Mouse (Mus musculus): ENCODE measurements around the gene Fbxl5.

The Fbxl5 gene

GRCm38 (mm10) chr5:43827366-43827765 is 5.9 kb upstream of the Fbxl5 start:
- DNase-seq (ENCODE audit: low read depth), result no peak

- no peak for DNase-seq (ENCODE audit: low read depth)
Observed at GRCm38 (mm10) chr5:43826883-43827282, 5.4 kb upstream of the Fbxl5 start.

DNA sequence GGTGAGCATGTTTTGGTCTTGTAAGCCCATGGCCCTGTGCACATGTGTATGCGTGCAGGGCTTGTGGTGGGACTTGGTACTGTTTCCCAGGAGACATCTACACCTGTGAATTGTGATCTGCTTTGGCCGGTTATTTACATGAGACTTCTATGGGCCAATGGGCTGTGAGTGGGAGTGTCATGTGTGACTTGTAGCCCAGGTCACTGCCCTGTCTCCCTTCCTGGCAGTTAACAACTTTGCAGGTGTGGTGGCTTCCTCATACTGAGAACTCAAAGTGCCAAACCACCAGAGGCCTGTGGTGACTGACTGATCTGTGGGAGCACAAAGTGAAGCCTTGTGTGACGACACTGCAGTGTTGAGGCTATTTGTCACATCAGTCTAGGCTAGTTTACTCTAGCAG is 3.1 kb upstream of the Fbxl5 start:
- no peak for DNase-seq (ENCODE audit: low read depth)

DNA sequence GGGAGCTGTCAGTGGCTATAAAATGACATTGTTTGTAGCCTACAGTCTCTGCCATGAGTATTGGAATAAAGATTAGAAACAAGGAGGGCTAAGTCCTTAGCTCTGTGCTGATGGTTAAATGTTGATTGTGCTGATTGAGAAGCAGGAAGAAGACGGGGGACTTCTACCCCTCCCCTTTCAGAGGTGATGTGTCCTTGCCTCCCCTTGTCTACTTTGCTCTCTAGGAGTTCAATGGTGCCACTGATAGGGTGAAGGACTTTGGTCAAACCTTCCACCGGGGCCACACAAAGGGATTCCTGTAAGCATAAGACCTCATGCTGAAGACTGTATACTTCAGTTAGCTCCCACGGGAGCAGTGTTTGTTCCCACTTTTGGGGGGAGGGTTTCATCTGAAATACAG is 1.4 kb upstream of the Fbxl5 start:
- no peak for DNase-seq (ENCODE audit: low read depth)

- DNase-seq (ENCODE audit: low read depth), result no peak
Observed at GRCm38 (mm10) chr5:43822199-43822598, 761 bp upstream of the Fbxl5 start.

- DNase-seq (ENCODE audit: low read depth), result no peak
Observed at GRCm38 (mm10) chr5:43820785-43821184, 653 bp downstream of the Fbxl5 start.

DNA sequence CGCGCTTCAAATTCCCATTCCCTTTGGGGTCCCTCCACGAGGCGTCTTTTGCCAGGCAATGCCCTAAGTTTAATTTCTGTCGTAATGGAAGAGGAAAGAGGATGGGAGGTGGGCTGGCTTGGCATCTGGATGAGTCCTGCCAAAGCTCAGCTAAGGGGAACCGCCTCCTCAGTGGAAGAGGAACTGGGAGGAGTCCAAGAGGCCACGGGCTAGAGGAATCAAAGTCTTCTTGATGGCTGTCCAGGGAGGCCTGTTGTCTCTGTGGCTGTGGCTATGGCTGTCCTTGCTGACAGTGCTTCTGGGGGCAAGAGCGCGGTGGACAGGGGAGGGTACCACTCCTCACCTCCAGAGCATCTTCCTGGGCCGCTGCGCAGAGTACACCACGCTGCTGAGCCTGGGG is 2.7 kb downstream of the Fbxl5 start, which contains the start of gene Bst1:
Gene Bst1 (plus strand): TSS at position 191 of the 400 bp plus-strand sequence.
- no peak for DNase-seq (ENCODE audit: low read depth)

- DNase-seq (ENCODE audit: low read depth), result no peak
Observed at GRCm38 (mm10) chr5:43815769-43816168, 5.7 kb downstream of the Fbxl5 start.

DNA sequence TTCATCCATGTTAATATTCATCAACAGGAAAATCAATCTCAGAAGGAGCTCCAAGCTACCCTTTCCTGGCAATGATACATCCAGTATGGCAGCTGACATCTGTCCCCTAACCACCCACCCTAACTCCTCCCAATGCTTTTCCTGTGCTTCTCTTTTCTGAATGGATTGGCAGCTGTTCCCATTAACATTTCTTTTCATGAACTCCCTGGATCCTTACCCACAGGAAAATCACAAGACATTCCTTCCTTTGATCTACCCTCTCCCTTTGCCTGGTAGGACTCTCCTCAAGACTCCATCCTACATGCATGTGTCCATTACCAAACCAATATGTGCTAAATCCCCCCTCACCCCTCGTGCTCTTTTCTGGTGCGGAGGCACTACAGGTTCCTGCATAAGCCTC is 6.9 kb downstream of the Fbxl5 start:
- no peak for DNase-seq (ENCODE audit: low read depth)

- DNase-seq (ENCODE audit: low read depth), result no peak
Observed at GRCm38 (mm10) chr5:43810427-43811062, 10.9 kb downstream of the Fbxl5 start.

DNA sequence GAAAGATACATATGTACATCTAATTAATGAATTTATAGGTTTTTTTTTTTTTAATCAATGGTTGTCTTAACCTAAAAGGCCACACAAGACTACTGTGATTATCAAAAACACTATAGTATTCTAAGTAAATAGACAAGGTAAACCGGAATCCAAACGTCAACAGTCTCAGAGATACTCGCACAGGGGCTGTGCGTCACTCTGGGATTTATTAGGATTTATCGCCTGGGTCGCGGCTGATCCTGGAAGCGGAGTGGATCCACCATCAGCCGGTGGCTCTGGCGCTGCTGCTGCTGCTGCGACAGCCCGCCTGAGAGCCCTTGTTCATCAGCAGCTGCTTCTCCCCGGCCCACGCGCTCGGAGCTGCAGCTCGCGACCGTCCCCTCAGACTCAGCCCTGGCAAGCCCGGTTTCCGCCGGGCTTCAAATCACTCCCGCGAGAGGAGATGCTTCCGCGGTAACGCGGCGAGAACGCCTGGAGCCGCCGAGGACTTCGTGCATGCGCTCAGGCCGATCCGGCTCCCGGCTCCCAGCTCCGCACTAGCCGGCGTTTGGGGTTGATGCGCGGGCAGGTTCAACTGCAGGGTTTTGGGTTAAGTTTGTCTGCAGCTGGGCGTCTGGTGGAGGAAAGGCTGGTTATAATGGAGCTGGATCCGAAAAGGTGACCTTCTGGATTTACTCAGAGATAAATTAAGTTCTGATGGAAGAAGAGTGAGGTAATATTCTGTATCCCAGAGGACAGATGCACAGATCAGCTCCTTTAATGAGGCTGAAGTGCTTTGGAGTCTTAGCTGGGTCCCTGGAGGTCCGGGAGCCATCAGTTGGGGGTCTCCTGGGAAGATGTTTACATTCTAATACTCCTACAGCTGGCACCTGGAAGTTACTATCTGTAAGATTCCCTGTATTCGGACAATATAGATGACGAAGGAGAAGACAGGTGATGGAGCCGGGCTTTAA is 13.4 kb downstream of the Fbxl5 start:
- DNase-seq (ENCODE audit: low read depth), result no peak

GRCm38 (mm10) chr5:43806914-43807313 is 14.5 kb downstream of the Fbxl5 start:
- DNase-seq (ENCODE audit: low read depth), result no peak

DNA sequence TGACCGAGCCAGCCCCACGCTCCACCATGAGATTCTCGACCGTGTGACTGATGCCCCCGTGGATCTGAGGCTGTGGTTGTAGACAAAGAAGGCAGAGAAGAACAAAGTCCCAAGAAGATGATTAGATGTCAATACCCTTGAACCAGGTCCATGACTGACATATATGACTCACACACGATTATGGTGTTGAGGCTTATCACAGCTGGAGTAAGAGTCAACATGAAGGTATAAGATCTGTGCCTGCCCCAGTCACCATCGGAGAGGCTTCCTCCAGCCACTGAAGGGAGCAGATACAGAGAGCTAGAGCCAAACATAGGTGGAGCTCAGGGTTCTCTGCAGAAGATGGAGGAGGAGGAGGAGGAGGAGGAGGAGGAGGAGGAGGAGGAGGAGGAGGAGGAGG is 15.1 kb downstream of the Fbxl5 start:
- no peak for DNase-seq (ENCODE audit: low read depth)

DNA sequence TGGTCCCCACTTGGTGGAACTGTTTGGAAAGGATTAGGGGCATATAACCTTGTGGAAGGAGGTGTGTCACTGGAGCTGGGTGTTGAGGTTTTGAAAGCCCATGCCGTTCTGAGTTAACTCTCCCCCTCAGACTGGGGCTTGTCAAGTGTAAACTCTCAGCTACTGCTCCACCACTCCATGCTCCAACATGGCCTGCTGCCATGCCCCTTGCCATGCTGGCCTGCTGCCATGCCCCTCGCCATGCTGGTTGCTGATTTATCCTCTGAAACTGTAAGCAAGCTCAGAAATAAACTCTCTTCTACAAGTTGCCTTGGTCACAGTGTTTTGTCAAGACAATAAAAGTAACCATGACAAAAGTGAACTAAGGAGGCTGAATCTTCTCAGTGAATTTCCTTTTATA is 16.0 kb downstream of the Fbxl5 start:
- DNase-seq (ENCODE audit: low read depth), result no peak

DNA sequence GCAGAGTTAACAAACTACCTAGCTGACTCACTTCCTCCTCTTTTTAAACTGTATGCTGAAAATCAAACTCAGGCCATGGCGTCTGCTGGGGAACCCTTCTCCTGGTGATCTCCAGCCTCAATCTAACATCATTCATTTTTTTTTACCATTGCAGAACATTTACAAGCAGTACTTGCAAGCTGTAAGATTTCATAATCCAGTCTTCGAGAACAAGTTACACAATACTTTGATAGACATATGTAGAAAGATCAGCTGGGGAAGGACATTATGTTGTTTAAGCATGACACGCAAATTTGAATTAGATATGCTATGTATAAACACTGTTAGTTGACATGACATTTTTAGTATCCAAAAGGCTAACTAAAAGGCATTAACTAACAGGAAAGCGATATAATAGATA is 19.6 kb downstream of the Fbxl5 start:
- no peak for DNase-seq (ENCODE audit: low read depth)

DNA sequence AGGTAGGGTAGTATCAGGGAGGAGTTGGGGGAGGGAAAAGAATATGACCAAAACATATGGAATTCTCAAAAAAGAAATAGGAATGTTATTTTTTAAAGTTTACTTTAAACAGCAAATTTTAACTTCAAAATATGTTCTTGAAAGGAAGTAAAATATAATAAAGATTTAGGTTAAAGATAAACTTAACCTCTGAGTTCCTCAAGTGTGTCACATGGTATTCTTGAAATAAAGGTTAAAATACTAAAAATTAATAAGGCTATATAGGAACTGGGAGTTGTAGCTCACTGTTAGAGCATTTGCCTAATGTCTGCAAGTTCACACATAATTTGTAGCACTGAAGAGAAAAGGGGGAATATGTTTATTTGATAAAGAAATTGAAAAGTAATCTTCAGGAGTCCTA is 20.2 kb downstream of the Fbxl5 start:
- no peak for DNase-seq (ENCODE audit: low read depth)

DNA sequence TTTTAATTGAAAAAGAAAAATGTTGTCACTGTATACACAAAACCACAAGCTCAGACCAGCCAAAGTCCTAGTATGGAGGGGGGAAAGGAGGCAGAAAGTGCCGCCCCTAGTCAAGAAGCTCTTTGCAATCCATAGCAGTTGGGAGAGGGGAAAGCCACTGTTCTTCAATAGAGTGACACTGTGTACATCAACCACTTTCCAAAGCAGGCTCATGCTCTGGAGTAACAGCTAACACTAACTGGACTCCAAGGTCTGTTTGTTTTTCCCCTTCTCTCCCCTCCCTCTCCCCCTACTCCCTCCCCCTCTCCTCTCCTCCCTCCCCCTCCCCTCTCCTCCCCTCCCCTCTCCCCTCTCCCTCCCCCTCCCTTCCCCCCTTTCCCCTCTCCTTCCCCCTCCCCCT is 20.7 kb downstream of the Fbxl5 start:
- no peak for DNase-seq (ENCODE audit: low read depth)

GRCm38 (mm10) chr5:43799530-43799929 is 21.9 kb downstream of the Fbxl5 start:
- no peak for DNase-seq (ENCODE audit: low read depth)

DNA sequence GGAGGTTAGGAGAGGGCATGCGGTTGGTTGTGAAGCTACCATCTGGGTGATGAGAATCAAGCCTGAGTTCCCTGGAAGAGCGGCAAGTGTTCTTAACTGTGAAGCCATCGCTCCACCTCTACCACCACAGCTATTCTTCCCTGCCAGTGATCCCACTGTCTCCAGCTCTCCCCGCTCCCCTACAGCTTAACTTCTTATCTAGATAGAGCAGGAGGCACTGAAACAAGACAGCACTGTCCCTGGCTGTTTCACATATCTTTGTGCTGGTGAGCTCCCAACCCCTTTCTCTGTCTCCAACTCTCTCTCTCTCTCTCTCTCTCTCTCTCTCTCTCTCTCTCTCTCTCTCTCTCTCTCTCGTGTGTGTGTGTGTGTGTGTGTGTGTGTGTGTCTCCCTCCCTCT is 29.1 kb downstream of the Fbxl5 start:
- no peak for DNase-seq (ENCODE audit: low read depth)

- DNase-seq (ENCODE audit: low read depth), result no peak
Observed at GRCm38 (mm10) chr5:43787976-43788752, 33.3 kb downstream of the Fbxl5 start.

DNA sequence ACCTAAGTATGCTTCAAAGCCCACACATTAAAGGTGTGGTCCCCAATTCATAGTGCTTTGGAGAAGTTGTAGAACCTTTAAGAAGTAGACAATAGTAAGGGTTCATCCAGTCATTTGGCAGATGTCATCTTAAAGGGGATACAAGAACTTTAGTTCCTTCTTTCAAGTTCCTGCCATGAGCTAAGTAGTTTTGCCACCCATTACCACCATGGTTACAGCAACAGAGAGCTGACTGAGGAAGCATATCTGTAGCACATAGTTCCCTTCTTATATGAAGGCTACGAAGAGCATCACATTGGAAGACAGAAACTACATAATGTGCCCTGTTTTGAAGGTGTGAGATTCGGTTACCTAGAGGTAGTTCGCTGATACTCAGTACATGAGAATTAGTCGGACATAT is 34.8 kb downstream of the Fbxl5 start:
- DNase-seq (ENCODE audit: low read depth), result no peak

DNA sequence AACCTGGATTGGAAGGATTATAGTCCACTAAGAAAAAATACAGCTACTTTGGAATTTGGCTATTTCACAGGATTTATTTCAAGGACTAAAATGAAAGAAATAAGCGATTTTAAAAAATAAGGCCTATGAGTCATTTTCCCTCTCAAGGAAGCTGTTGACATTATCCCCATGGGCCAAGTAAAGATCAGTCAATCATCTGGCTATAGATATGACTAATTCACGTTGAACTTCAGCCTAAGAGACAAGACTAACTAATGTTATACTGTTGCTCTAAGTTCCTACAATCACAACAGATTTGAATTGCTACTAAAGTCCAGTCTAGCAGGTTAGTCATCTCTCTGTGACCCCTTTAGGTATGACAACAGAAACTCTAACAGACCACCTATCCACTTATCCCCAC is 37.4 kb downstream of the Fbxl5 start:
- no peak for DNase-seq (ENCODE audit: low read depth)
